Mouse (Mus musculus): ENCODE results near the gene Klrc1. TPM values are rescaled to one million over a fixed set of nuclear protein-coding genes. Genes with fewer than 3 reads are reported as not detected.
"Not testable (repeated sequence)": the region's sequence is repeated elsewhere in the genome, so short reads cannot be mapped to it uniquely, and the experiment has no call there.

Gene Klrc1
- polyA plus RNA-seq (2014; fragmentation: Nextera tagmentation; extraction: Ambion mirVana), result not detected in 2 replicates

DNA sequence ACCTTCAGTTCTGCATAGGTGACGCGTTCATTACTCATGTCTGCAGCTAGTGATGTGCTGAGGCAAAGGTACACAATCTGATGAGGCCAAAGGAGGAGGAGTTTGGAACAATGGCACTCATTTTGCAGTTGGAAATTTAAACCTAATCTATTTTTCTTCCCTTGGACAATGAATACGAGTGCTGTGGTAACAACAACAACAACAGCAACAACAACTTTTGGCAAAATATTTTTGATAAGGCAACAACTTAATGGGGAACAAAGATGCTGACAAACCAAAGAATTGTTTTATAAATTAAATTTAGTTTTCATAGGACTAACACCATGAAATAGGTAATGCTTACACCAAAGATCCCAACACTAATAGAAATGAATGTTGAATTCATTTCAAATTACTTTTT lies at the start of gene Klrc1:
Gene Klrc1 (minus strand): TSS at position 101 of the 400 bp plus-strand sequence.
- WGBS, result 76% methylated on average over 3 of the region's 3 CpGs
- Histone ChIP-seq H3K9ac (ENCODE audit: low read length) (no peak within 1 kb of the TSS), H3K36me3 (ENCODE audit: control insufficient read depth, insufficient read depth, low read length) (no peaks in the 10 kb centered on the region), H3K4me2 (ENCODE audit: low read length) (no peak within 1 kb of the TSS), H3K9me3 (replicated peaks; ENCODE audit: control insufficient read depth, low read length) (0 out of 2 replicates have a peak, but pooled peaks cover 4% of the 10 kb centered on the region), H3K27me3 (replicated peaks; ENCODE audit: control insufficient read depth, insufficient read depth, low read length) (no peaks in the 10 kb centered on the region), H3K4me1 (ENCODE audit: control insufficient read depth, insufficient read depth, low read length) (no peaks in the 10 kb centered on the region), H3K4me3 (ENCODE audit: low read depth, low read length) (no peak within 1 kb of the TSS), H3K27ac (ENCODE audit: low read depth, low read length) (no peak within 1 kb of the TSS)
- DNase-seq (ENCODE audit: low spot score) (no peak), ATAC-seq (no peak)

DNA sequence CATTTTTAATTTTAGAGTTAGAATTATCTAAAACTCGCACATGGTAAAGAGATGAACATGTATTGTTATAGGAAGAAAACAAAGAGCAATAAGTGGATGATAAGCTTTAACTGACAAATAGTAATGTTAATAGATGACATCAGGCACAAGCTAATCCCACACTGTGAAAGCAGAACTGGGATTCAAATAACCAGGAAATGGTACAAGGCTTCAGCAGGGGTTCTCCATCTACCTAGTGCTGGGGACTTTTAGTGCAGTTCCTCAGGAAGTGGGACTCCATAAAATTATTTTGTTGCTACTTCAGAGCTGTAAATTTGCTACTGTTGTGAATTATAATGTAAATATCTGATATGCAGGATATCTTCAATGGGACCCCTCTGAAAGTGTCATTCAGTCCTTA lies 48.5 kb upstream of the Klrc1 start:
- Histone ChIP-seq H3K9ac (ENCODE audit: low read length) (no peak overlapping the region), H3K27me3 (replicated peaks; ENCODE audit: control insufficient read depth, insufficient read depth, low read length) (no peaks in the 10 kb centered on the region), H3K4me1 (ENCODE audit: control insufficient read depth, insufficient read depth, low read length) (no peaks in the 10 kb centered on the region), H3K36me3 (ENCODE audit: control insufficient read depth, insufficient read depth, low read length) (no peaks in the 10 kb centered on the region), H3K4me3 (ENCODE audit: low read depth, low read length) (no peak overlapping the region), H3K9me3 (replicated peaks; ENCODE audit: control insufficient read depth, low read length) (no peaks in the 10 kb centered on the region), H3K27ac (ENCODE audit: low read depth, low read length) (no peak overlapping the region), H3K4me2 (ENCODE audit: low read length) (no peak overlapping the region)
- DNase-seq (ENCODE audit: low spot score), result no peak
- no peak for ATAC-seq
- WGBS, result 82% methylated on average over 1 of the region's 1 CpGs

DNA sequence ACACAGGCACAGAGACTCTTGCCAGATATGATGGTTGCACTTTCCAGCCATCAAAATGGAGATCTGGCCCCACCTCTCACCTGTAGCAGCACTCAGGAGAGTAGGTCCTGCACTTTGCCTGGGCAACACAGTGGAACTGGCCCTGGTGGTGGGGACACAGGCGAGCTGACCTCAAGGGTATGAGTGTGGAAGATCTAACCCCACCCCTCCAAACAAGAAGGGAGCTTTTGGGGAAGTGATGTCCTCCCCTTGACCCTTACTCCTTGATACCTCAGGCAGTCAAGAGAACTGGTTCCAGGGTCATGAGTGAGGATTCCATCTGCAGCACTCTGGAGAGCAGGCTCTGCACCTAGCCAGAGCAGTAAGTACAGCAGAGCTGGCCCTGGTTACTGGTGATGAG lies 42.6 kb upstream of the Klrc1 start:
- no peaks in the 10 kb centered on the region for H3K4me1 ChIP-seq (ENCODE audit: control insufficient read depth, insufficient read depth, low read length)
- no peak overlapping the region for H3K4me3 ChIP-seq (ENCODE audit: low read depth, low read length)
- no peaks in the 10 kb centered on the region for H3K27me3 ChIP-seq (replicated peaks; ENCODE audit: control insufficient read depth, insufficient read depth, low read length)
- no peak for ATAC-seq
- no peaks in the 10 kb centered on the region for H3K36me3 ChIP-seq (ENCODE audit: control insufficient read depth, insufficient read depth, low read length)
- 73% methylated on average over 1 of the region's 1 CpGs for WGBS
- H3K27ac ChIP-seq (ENCODE audit: low read depth, low read length), result no peak overlapping the region
- no peak overlapping the region for H3K4me2 ChIP-seq (ENCODE audit: low read length)
- no peak overlapping the region for H3K9ac ChIP-seq (ENCODE audit: low read length)
- H3K9me3 ChIP-seq (replicated peaks; ENCODE audit: control insufficient read depth, low read length), result no peaks in the 10 kb centered on the region
- DNase-seq (ENCODE audit: low spot score), result no peak

DNA sequence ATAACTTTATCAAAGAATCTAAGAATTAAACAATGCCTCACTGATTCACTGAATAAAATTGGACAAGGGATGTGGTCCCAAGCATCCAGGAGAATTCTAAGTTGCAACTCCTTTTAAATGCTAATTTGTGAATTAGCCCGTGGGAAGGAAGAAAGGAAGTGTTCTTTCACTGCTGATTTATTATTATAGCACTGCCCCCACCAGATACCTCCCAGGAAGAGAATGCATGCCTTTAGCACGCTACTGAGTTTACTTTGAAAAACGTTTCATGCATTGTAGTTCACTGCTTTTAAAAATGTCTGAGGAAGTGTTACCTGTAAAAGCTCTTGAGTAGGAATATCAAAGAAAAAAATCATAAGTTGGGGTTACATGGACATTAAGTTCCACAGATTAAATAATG lies 41.7 kb upstream of the Klrc1 start:
- Histone ChIP-seq H3K4me3 (ENCODE audit: low read depth, low read length) (no peak overlapping the region), H3K4me2 (ENCODE audit: low read length) (no peak overlapping the region), H3K9me3 (replicated peaks; ENCODE audit: control insufficient read depth, low read length) (no peaks in the 10 kb centered on the region), H3K36me3 (ENCODE audit: control insufficient read depth, insufficient read depth, low read length) (no peaks in the 10 kb centered on the region), H3K27ac (ENCODE audit: low read depth, low read length) (no peak overlapping the region), H3K9ac (ENCODE audit: low read length) (no peak overlapping the region), H3K27me3 (replicated peaks; ENCODE audit: control insufficient read depth, insufficient read depth, low read length) (no peaks in the 10 kb centered on the region), H3K4me1 (ENCODE audit: control insufficient read depth, insufficient read depth, low read length) (no peaks in the 10 kb centered on the region)
- DNase-seq (ENCODE audit: low spot score) (peak; percentile 1), ATAC-seq (no peak)
- WGBS, result 22% methylated on average over 3 of the region's 3 CpGs

DNA sequence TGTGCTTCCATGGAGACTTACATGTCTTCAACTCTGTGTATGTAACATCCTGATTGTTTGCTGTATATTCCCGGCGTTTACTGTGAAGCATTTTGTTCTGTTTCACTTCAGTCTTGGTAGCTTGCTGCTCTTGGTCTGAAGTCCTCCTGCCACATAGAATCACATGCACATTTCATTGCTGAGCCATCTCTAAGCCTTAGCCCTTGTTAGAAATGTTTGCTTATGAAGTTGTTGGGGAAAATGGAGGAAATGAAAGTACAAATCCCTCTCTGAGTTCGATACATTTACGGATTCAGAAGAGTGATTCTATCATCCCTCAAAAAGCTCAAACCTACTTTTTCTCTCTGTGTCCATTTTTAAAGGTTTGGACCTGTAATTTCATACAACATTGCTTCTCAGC lies 38.3 kb upstream of the Klrc1 start, which contains the start of gene Klri1:
Gene Klri1 (minus strand): TSS at position 101 of the 400 bp plus-strand sequence.
- H3K27ac ChIP-seq (ENCODE audit: low read depth, low read length), result no peak within 1 kb of the TSS
- no peaks in the 10 kb centered on the region for H3K27me3 ChIP-seq (replicated peaks; ENCODE audit: control insufficient read depth, insufficient read depth, low read length)
- H3K9me3 ChIP-seq (replicated peaks; ENCODE audit: control insufficient read depth, low read length), result no peaks in the 10 kb centered on the region
- no peak within 1 kb of the TSS for H3K9ac ChIP-seq (ENCODE audit: low read length)
- H3K4me3 ChIP-seq (ENCODE audit: low read depth, low read length), result no peak within 1 kb of the TSS
- H3K36me3 ChIP-seq (ENCODE audit: control insufficient read depth, insufficient read depth, low read length), result no peaks in the 10 kb centered on the region
- DNase-seq (ENCODE audit: low spot score) (no peak), ATAC-seq (no peak)
- WGBS, result 91% methylated on average over 4 of the region's 4 CpGs
- H3K4me1 ChIP-seq (ENCODE audit: control insufficient read depth, insufficient read depth, low read length), result no peaks in the 10 kb centered on the region
- H3K4me2 ChIP-seq (ENCODE audit: low read length), result no peak within 1 kb of the TSS

DNA sequence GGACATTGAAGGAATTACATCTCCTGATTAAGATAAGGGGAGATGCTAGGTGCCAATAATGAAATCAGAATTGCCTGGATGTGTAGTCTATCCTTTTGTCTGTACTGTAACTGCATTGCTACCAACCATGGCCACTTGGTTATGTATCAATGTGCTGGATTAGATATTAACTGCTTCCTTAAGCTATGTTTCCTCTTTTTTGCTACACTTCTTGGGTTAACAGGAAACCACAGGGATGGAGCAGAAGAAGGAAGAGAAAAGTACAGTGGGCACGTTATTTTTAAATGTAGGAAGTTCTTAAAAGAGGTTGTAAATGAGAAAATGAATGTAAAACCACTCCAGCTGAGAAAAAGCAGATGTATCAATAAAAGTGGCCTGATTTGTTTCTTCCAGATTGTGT lies 34.8 kb upstream of the Klrc1 start:
- Histone ChIP-seq H3K9me3 (replicated peaks; ENCODE audit: control insufficient read depth, low read length) (no peaks in the 10 kb centered on the region), H3K4me3 (ENCODE audit: low read depth, low read length) (no peak overlapping the region), H3K4me1 (ENCODE audit: control insufficient read depth, insufficient read depth, low read length) (no peaks in the 10 kb centered on the region), H3K9ac (ENCODE audit: low read length) (no peak overlapping the region), H3K4me2 (ENCODE audit: low read length) (no peak overlapping the region), H3K27ac (ENCODE audit: low read depth, low read length) (no peak overlapping the region), H3K27me3 (replicated peaks; ENCODE audit: control insufficient read depth, insufficient read depth, low read length) (no peaks in the 10 kb centered on the region), H3K36me3 (ENCODE audit: control insufficient read depth, insufficient read depth, low read length) (no peaks in the 10 kb centered on the region)
- 29% methylated on average over 1 of the region's 1 CpGs for WGBS
- no peak for ATAC-seq
- no peak for DNase-seq (ENCODE audit: low spot score)

DNA sequence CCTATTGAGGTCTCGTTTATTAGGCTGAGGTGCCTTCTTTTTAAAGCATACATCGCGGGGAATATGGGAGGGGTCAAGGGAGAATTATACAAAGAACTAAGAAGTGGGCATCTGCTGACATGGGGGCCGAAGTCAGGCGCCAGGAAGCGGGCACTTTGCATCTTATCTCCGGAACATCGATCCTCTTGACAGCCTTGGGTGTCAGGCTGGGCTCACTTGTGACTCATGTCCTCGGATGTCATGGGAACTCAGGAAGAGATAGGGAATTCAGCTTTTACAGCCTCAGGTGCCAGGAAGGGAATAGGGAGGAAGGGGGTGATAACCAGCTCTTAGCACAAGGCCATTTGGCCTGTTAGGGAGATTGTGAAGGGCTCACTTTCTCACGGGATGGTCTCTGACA lies 12.7 kb upstream of the Klrc1 start:
- not testable (repeated sequence) for H3K4me2 ChIP-seq (ENCODE audit: low read length); H3K9me3 ChIP-seq (replicated peaks; ENCODE audit: control insufficient read depth, low read length); H3K27ac ChIP-seq (ENCODE audit: low read depth, low read length); H3K4me1 ChIP-seq (ENCODE audit: control insufficient read depth, insufficient read depth, low read length); H3K4me3 ChIP-seq (ENCODE audit: low read depth, low read length); ATAC-seq; H3K27me3 ChIP-seq (replicated peaks; ENCODE audit: control insufficient read depth, insufficient read depth, low read length); DNase-seq (ENCODE audit: low spot score); H3K9ac ChIP-seq (ENCODE audit: low read length); H3K36me3 ChIP-seq (ENCODE audit: control insufficient read depth, insufficient read depth, low read length)
- WGBS, result 84% methylated on average over 10 of the region's 10 CpGs

DNA sequence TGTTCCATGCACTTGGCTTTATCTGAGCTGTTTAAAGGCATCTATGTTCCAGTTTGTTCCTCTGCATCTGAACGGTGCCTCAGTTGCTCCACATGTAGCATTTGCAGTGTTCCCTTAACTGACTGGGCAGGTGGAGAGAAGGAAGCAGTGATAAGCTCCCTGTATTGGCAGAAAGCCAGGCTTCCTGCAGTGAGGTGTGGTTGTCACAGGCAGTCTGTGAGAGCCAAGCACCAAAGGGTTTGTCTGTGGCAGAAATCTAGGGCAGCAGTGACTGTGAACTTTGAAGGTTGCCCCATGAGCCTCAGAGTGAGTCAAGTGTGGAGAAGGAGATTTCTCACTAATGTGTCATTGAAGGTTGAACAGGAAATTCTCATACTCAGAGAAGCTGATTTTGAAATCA lies 1.6 kb upstream of the Klrc1 start:
- no peak overlapping the region for H3K4me2 ChIP-seq (ENCODE audit: low read length)
- no peak overlapping the region for H3K9ac ChIP-seq (ENCODE audit: low read length)
- H3K4me3 ChIP-seq (ENCODE audit: low read depth, low read length), result no peak overlapping the region
- no peak for DNase-seq (ENCODE audit: low spot score)
- H3K27me3 ChIP-seq (replicated peaks; ENCODE audit: control insufficient read depth, insufficient read depth, low read length), result no peaks in the 10 kb centered on the region
- H3K4me1 ChIP-seq (ENCODE audit: control insufficient read depth, insufficient read depth, low read length), result no peaks in the 10 kb centered on the region
- H3K9me3 ChIP-seq (replicated peaks; ENCODE audit: control insufficient read depth, low read length), result 0 out of 2 replicates have a peak, but pooled peaks cover 4% of the 10 kb centered on the region
- no peaks in the 10 kb centered on the region for H3K36me3 ChIP-seq (ENCODE audit: control insufficient read depth, insufficient read depth, low read length)
- no peak overlapping the region for H3K27ac ChIP-seq (ENCODE audit: low read depth, low read length)
- ATAC-seq, result no peak
- WGBS, result 67% methylated on average over 1 of the region's 1 CpGs

DNA sequence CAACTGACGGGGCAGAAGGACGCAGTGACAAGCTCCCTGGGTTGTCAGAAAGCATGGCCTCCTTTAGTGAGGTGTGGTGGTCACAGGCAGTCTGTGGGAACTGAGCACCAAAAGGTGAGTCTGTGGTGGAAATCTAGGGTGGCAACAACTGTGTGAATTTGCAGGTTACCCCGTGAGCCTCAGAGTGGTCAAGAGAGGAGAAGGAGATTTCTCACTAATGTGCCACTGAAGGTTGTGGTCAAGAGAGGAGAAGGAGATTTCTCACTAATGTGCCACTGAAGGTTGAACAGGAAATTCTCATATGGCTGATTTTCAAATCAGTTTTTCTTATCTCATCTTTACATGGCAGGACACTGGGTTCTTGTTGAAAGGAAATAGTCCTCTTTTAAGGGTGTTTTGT lies 17.5 kb downstream of the Klrc1 start:
- H3K36me3 ChIP-seq (ENCODE audit: control insufficient read depth, insufficient read depth, low read length); H3K27me3 ChIP-seq (replicated peaks; ENCODE audit: control insufficient read depth, insufficient read depth, low read length); H3K4me3 ChIP-seq (ENCODE audit: low read depth, low read length); ATAC-seq; H3K4me1 ChIP-seq (ENCODE audit: control insufficient read depth, insufficient read depth, low read length); H3K27ac ChIP-seq (ENCODE audit: low read depth, low read length); H3K9ac ChIP-seq (ENCODE audit: low read length); H3K9me3 ChIP-seq (replicated peaks; ENCODE audit: control insufficient read depth, low read length); H3K4me2 ChIP-seq (ENCODE audit: low read length); DNase-seq (ENCODE audit: low spot score): not testable (repeated sequence)
- WGBS, result no CpG with 5 or more reads among the region's 3 CpGs

Measured in forebrain, embryonic 14.5 days (tissue).